Mouse (Mus musculus) mature B cell (primary cell): ENCODE measurements around the gene Bloc1s4.

ENCODE experiments used
- in situ Hi-C: fragments of 300-500 bp; cut with MboI; formaldehyde crosslinking; loops from 2 replicates; pipeline ENCODE4 v1.14.3; 2019

The Bloc1s4 gene

DNA sequence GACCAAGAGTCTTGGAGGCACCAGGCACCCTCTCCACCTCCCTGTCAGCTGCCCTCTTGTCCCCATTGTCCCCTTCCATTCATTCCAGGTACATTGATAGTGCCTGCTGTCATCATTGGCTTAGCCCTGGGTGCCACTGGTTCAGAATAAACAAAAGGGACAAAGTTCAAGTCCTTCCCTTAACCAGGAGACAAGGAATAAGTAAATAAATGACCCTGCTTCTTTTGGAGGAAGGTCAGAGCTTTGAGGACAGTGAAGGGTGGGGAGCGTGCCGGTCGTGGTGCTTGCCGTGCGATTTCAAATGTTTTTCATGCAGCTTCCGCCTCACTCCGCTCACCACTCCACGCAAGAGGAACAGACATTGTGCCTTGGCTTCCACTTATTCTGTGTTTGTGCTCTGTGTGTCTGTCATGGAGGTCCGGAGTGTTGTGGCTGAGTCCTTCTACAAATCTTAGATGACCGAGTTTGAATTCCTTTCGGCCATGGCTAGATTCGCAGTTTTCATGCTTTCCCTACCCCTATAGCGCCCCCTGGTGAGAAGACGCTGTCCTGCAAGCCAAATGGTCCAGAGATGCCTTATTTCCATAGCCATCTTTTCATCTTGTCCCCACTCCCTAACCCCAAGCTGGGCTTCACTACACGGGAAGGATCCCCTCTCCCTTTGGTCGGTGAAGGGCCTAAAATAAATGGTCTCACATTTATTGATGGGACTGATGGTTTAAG lies 6.2 kb downstream of the Bloc1s4 start:
- in situ Hi-C loops = loop anchor here (5.0 kb wide), 2 partner anchors 140 to 280 kb away; partner anchors contain the start of gene Grpel1

DNA sequence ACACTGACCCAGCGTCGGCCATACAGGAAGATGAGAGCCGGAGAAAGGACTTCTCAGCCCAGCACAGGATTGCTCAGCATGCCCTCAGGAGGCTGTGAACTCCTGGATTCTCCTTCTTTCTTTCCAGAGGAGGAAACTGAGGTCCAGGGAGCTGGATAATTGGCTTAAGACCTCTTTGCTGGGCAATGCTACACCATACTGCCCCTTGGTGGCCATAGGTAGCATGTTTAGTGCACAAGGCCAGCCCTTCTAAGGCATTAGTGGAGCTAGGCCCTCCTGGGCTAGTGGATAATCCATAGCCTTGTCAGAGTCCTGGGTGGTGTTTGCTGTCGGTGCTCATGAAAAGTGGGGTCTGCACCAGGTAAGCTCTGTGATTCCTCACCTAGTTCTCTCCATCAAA lies 8.6 kb downstream of the Bloc1s4 start:
- in situ Hi-C loops = loop anchor here (5.0 kb wide), 2 partner anchors 138 to 278 kb away; partner anchors contain the start of gene Grpel1

DNA sequence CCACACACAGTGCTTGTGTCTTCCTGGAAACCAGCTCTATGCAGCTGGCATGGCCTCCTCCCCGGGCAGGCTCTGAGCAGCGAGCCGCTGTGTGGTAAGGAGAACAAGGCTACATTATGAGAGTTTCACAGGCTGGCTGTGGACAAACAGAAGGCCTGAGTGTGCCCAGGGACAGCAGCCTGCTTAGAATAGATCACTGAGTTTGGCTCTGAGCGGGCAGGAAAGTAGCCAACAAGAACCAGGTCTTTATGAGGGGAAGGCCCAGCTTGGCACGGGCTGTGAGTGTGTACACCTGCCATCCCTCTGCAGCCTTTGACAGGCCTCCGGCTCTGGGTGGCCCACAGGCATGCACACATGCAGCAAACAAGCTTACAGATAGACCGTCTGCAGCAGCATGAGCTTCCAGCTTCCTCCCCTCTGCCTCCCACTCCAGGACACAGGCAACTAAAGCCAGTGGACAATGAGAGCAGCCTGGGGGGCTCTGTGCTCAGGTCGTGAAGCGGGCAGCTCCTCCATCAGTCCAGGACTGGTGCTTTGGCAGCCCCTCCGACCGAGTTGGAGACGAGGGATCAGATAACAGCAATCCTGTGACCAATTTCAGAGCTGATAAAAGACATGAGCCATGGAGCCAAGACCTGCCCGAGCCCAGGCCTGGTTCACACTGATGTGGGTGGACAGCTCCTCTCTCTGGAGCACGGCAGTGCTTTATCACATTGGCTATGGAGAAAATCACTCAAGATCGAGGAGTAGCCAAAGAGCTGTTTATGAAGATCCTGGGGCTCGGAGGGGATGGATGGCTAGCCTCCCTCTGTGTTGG lies 9.4 kb downstream of the Bloc1s4 start:
- in situ Hi-C loops = no loop called here

DNA sequence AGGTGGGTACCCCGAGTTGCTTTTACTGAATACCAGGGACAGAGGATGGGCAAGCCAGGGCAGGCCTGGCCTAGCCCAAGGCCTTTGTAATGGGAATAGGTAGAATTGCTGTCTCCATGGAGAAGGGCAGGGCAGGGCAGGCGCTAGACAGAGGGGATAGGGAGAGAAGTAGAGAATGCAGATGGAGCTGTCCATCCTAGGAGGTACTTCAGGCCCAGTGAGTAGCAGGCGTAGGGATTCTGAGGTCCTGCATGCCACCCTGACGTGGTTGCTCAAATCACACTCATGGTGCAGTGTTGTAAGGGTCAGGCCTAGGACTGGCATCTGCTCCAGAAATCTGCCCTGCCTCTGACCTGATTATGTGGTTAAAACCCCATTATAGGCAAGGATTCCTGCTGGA lies 10.7 kb downstream of the Bloc1s4 start:
- in situ Hi-C loops = no loop called here

DNA sequence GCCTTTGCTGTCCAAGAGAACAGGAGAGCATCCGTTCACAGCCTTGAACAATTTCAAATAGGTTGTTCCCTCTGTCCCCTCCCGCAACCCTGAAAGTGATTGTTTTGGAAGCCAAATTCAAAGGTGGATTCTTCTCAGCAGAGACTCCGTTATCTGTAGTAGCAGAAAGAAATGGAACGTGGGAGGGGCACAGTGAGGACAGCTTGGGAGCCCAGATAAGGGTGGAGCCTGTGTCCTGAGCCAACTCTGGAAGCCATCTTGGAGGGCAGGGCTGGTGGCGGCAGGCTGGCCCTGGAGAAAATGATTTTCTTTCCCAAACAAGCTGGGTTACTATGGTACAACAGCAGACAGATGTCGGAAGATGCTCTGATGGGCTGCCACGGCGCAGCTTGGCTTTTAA lies 12.4 kb downstream of the Bloc1s4 start:
- in situ Hi-C loops = no loop called here

DNA sequence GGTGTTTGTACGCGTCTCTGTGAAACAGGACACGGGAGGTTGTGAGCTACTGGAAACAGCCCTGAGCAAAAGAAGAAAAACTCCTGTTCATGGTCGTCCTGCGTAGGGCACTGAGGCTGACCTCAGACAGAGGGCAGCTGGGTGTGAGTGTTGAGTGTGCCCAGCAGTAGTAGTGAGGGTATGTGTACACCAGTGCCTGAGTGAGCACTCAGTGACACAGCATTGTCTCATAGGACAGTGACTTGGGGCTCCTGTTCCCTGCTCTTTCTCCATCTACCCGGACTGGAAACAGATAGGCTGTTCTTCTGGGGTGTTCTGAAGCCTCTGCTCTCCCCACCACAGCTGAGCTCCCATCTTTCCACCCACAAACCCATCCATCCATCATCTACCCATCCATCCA lies 13.3 kb downstream of the Bloc1s4 start:
- in situ Hi-C loops = no loop called here

DNA sequence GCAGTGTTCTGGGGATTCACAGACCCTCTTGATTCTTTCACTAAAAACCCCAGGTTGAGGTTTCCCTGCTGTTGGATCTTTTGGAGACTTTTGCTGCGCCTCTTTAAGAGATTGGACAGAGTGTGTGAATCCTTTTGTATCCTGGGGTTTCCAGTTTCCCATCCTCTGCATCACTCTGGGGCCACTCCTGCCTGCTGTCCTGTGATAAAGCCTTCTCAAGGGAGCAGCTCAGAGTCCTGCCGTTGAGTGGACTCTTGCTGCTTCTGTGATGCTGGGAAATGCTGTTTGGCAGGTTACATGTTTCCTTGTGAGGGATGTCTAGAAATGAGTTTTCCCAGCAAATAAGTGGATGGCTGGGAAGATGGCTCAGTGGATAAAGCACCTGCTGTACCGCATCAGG lies 15.0 kb downstream of the Bloc1s4 start:
- in situ Hi-C loops = no loop called here

DNA sequence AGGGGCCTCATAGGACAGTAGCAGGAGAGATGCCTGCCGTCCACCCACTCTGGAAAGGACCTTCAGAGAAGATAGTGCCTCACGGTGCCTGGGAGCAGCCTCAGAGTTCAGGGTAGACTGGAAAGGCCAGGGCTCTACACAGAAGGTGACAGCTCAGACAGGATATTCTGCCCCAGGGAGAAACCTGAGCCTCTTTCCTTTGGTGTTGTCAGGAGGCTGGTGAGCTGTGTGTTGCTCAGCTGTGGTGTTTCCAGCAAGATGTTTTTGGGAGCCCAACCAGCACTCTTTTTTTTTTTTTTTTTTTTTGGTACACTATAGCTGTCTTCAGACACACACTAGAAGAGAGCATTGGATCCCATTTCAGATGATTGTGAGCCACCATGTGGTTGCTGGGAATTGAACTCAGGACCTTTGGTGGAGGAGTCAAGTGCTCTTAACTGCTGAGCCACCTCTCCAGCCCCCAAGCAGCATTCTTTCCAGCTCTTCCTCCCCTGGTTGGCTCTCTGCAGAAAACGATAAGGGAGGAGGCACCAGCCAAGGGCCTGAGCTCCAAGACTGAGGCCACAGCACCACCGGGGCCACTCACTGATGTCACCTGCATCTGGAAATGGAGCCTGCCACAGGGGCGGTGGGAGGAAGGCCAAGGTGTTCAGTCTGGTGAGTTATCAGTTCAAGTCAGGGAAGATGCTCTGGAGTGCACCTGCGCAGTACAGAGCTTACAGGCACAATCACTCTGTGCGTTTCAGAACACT lies 16.4 kb downstream of the Bloc1s4 start:
- in situ Hi-C loops = no loop called here

DNA sequence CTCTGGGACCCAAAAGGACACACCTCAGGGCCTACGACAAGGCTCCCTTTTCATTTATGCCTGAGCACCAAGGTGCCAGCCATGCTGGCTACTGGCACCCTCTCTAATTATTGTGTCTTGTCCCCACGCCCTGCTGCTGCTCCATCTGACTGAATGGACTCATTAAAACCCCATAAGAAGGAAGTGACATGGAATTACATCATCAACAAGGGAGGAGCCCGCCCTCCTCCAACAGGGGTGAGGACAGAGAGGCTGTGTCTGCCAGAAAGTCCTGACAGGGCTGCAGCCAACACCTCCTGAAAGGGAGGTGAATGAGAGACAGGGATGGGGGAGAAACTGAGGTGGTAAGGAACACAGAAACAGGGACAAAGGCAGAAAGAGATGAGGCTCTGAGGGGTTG lies 17.8 kb downstream of the Bloc1s4 start:
- in situ Hi-C loops = no loop called here

DNA sequence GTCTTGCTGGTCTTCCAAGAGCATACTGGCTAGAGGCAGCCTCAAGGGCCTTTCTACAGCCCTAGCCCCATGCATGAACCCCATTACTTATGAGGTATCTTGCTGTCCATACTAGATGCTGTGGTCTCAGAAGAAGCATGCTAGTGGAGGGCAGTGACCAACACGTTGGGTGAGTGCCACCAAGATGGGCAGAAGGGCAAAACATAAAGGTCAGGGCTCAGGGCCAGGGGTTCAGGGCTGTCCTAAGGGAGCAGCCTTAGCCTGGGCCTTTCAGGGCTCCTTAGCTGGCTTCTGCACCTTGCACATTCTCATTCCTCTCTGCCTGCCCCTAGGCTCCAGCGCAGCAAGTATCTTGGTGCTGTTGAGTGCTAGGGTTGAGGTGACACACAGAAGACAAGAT lies 18.5 kb downstream of the Bloc1s4 start:
- in situ Hi-C loops = no loop called here

DNA sequence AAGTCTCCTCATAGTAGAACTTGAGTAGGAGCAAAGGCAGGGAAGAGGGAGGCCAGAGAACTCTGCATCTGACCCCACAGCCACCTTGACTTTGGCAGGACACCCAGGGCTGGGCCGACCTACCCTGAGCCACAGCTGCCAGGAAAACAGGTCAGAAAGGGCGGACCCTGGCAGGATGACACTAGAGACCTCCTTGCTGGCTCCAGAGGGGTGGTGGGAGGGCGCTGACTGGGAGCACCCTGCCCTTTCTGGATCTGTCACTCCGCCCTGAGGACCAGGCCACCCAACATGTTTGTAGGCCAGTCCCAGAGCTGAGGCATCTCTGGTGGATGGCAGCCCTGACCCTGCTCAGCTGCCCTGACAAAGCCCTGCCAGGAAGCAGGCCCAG lies 19.4 kb downstream of the Bloc1s4 start:
- in situ Hi-C loops = no loop called here

DNA sequence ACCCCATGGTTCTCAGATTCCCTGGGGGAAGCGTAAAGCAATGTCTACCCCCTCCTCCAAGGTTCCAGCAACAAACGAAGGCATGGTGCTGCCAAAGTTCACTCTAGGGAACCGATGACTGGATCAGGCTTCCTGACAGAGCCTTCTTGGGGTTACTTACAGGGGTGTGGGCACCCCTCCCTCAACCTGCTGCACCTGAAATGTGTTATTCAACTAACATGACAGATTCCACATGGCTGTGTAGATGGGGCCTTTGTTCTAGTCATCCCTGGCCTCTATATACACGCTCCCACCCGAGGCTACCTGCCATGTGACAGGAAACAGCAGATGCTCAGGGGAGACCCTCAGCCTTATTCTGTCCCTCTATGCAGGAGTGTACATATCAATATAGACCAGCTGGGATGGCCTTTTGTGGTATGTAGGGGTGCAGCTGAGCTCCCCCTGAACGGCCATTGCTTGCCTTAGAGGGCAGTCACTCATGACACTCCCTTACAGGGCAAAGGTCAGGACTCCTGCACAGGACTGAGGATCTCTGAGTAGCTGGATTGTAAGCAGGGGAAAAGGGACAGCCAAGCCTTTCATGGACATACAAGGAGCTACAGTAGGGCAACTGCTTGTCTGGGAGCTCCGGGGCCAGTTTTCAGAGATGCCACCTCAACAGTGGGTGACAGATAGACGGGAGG lies 19.9 kb downstream of the Bloc1s4 start:
- in situ Hi-C loops = no loop called here

DNA sequence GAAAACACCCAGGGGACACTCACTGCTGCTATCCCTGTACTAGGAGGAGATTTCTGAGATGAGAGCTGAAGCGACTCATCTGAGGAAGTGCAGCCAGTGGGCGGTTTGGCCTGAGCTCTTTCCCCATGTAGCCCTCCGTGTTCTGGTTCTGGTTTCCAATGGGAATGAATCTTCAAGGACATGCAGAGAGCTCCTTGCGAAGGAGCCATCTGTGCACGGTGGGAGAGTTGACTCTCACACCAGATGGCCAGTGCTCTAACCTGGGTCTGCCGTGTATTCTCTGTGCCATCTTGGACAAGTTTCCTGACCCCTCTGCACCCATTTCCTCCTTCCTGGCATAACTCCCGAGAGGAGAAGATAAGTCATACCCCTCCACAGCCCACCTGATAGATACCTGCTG lies 20.7 kb downstream of the Bloc1s4 start:
- in situ Hi-C loops = no loop called here

DNA sequence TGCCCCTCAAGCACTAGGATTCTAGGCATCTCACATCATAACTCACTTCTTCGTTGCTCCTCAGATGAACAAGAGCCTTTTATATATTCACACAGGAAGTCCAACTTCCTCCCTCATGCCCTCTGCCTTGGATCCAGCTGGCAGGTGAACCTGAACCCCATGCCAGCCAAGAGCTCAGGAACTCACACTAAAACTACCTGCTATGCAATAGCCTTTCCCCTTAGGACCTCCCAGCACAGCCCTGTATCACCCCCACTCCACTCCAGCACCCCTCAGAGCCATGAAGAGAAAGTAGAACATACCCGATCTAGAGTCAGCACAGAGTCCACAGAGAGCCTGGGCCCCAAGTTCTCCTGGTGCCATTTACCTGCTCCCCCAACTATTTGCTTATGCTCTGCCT lies 21.3 kb downstream of the Bloc1s4 start:
- in situ Hi-C loops = no loop called here

DNA sequence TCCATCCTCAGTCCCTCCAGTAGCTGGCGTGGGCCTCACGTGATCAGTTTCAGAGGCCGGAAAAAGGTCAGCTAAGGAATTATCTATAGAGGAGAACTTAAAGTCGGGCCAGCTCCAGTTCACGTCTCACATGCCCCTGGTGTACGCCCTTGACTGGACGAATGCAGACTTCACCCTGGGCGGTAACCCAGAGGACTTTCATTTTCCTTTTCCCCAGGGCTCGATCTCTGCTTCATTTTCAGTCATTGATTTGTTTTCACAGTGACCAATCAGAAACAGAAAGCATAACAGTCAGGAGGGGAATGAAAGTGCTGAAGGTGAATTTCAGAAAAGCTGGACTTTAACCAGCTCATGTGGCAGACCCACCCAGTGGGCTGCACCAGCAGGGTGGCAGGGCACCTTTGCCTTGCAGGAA lies 22.1 kb downstream of the Bloc1s4 start:
- in situ Hi-C loops = no loop called here

DNA sequence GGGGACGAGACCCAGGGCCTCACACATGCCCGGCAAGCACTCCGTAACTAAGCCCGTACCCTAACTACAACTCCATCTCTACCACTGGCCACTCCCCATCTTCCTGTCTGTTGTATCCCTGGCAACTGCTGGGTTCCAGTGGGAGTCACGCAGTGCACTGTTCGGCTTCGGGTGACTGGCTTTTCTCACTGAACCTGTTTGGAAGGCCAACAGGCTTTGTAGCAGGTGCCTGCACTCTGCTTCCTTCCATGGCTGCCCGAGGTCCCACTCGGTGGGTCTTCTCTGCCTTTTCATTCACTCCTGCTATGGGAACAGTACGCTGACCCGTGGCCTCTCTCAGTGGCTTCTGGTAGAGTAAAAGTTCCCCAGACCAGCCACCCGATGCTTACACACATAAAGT lies 22.6 kb downstream of the Bloc1s4 start:
- in situ Hi-C loops = no loop called here

DNA sequence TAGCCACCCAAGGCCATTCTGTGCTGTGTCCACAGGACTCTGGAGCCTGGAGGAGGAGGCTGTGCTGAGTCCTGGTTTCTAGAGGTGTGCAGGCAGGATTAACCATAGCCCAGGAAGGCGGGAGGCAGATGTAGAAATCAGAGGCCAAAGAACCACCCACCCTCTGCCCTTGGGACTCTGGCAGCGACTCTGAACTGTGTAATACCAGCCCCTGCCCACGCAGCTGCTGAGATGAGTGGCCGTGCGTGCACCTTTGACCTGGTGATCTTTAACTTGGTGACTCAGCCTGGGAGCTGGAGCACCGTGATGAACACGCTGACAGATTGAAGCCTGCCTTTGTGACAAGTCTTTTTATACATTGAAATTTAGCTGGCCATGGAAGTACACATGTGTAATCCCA lies 24.2 kb downstream of the Bloc1s4 start:
- in situ Hi-C loops = no loop called here

DNA sequence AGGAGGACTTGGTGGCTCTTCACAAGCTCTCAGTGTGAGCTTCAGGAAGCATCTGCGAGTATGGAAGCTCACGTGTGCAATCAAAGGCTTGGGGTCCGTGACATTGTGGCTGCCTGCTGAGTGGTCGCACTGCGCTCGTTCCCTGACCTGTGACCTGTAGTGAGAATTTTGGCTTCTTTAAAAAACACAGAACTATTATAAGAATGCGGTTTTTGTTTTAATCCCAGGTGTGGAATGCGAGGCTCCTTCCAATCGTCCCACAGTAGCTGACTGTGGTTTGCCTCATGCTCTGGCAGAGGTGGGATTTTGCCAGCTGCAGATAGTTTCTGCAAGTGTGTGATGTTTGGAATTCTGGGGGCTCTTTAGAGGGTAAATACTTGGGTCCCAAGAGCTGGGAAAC lies 25.1 kb downstream of the Bloc1s4 start:
- in situ Hi-C loops = no loop called here

DNA sequence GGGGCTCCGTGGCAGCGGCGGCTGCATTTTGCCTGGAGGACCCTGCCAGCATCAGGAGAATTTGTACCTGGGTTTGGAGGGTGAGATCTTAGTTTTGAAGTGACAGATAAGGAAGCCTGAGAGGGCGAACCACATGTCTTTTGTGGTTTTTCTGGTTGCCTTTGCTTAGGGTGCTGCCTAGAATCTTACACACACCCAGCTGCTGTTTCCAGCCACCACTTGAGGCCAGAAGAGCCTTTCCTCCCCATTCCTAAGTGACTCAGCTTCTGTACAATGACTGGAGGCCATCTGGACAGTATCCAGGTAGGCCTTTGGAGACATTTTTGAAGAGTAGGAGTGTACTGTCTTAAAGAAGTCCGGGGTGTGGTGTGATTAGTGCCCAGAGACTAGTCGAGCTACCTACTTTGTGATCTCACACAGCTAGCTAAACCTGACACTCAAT lies 26.0 kb downstream of the Bloc1s4 start:
- in situ Hi-C loops = no loop called here

DNA sequence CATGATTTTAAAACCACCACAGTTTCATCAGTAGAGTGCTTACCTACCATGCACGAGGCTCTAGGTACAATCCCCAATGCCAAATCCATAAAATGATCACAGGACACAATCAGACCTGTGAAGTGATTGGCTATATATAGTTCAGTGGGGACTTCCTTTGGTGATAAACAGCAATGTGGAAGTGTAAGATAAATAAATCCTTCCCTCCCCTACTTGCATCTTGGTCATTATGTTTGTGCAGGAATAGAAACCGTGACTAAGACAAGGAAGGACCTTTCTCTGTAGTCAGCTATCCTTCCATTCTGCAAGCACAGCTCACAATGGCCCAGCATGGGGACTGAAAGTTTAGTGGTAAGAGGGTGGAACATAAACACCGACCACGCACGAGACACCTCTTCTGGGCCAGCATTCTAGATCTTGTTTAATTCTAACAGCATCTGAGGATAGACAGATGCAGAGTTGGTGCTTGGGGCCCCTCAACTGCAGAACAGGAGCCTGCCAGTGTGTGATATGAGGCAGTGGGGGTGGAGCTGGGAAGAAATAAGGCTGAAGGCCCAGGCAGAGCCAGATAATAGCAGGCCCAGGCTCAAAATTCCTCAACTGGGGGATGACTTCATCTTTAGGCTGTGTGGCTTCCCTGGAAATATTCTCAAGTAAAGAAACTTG lies 27.6 kb downstream of the Bloc1s4 start:
- in situ Hi-C loops = no loop called here

DNA sequence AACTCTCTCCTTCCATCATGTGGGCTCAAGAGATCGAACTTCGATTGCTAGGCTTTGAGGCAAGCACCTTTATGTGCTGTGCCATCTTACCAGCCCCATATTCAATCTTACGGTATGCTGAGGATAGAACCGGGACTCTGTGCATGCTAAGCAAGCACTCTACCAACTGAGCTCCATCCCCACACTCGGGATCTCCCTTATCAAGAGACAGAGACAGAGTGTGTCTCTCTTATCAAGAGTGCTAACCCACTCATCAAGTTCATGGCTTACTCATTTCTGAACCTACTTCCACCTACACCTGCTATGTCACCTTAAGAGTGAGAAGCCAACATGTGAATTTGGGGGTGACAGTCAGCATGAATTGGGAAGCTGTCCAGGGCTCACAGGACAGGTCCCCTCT lies 28.2 kb downstream of the Bloc1s4 start:
- in situ Hi-C loops = no loop called here
